Comparison of ENCODE assay signal across 19 mouse cellular contexts in genomic region chr17:4890131-4890530, GRCm38 (mm10).
"Had no signal": no experiment of that assay in that cellular context is flagged by ENCODE, and none has a peak within 500 bp of the region (broad histone marks: within the 10 kb centered on the region; RNA-seq: fewer than 3 reads in every experiment).

No protein-coding gene starts in this region.

- H3K27ac ChIP-seq: liver, embryonic 15.5 days; lung, embryonic 15.5 days; macrophage; midbrain, embryonic 13.5 days; midbrain, embryonic 15.5 days; neural tube, embryonic 12.5 days had no signal

- H3K9me3 ChIP-seq: liver, embryonic 15.5 days; lung, embryonic 15.5 days; midbrain, embryonic 13.5 days; midbrain, embryonic 15.5 days; neural tube, embryonic 12.5 days had no signal

- H3K36me3 ChIP-seq: liver, embryonic 15.5 days; lung, embryonic 15.5 days; midbrain, embryonic 13.5 days; midbrain, embryonic 15.5 days; neural tube, embryonic 12.5 days had no signal

- H3K4me1 ChIP-seq: liver, embryonic 15.5 days; lung, embryonic 15.5 days; midbrain, embryonic 13.5 days; midbrain, embryonic 15.5 days; neural tube, embryonic 12.5 days had no signal

- DNase-seq: liver, postnatal 0 days; lung, adult 2 months; lung, postnatal 14 days; lung, postnatal 36 days; right cerebral cortex, adult 18-20 months; right cerebral cortex, postnatal 25 days; right cerebral cortex, postnatal 4 days; spleen, adult 18-20 months; thymus, adult 2 months; thymus, postnatal 25 days; thymus, postnatal 4 days had no signal

- H3K4me2 ChIP-seq: liver, embryonic 15.5 days; lung, embryonic 15.5 days; midbrain, embryonic 11.5 days; midbrain, embryonic 13.5 days; midbrain, embryonic 15.5 days; neural tube, embryonic 12.5 days had no signal

- H3K27me3 ChIP-seq: liver, embryonic 15.5 days; lung, embryonic 15.5 days; midbrain, embryonic 13.5 days; midbrain, embryonic 15.5 days; neural tube, embryonic 12.5 days had no signal

- H3K4me3 ChIP-seq: liver, embryonic 15.5 days; lung, embryonic 15.5 days; midbrain, embryonic 13.5 days; midbrain, embryonic 15.5 days; neural tube, embryonic 12.5 days had no signal

- H3K9ac ChIP-seq: liver, embryonic 15.5 days; liver, postnatal 0 days; lung, embryonic 15.5 days; midbrain, embryonic 13.5 days; midbrain, embryonic 15.5 days; neural tube, embryonic 12.5 days had no signal

- ATAC-seq: liver, postnatal 0 days; lung, postnatal 0 days; midbrain, embryonic 13.5 days; midbrain, embryonic 15.5 days had no signal
